8 mouse cellular contexts compared by ENCODE assay signal in the genomic region with DNA sequence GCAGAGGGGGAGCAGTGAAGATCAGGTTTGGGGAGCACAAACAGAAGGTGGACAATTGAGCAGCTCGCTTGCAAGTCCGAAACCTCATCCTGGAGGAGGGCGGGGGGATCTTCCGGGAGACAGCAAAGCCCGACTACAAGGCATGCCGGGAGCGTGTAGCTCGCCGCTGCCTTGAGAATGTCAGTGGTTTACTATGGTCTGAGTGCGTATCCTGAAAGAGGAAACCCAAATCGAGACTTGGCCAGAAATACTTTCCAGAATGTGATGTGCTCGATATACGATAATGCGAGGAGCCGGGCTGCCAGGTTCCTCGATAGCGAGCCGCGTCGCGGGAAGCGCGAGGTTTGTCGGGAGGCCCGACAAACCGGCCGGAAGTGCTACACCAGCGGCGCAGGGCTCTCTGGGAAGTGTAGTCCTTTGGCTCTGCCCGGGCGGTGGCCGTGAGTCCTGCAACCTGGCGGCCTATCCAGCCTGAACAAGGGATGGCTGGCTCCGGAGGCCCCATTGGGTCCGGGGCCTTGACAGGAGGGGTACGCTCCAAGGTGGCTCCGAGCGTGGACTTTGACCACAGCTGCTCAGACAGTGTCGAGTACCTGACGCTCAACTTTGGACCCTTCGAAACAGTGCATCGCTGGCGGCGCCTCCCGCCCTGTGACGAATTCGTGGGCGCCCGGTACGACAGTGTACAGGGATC. TPM values are rescaled to one million over a fixed set of nuclear protein-coding genes. Genes with fewer than 3 reads are reported as not detected.
DNase-seq lines count a peak whose midpoint lies in the region; ATAC-seq and TF ChIP-seq lines count a peak whose summit lies in the region.

A gene (plus strand): TSS at position 143 of the 694 bp plus-strand sequence.

- H3K27me3 ChIP-seq in E14TG2a.4 (ENCODE audit: insufficient read depth, low read length), result peaks cover 7% of the 10 kb centered on the region; the same call in 1 of the 2 replicates
- H3K27me3 ChIP-seq in forebrain, embryonic 13.5 days, result 0 out of 2 replicates have a peak, but pooled peaks cover 3% of the 10 kb centered on the region
- no peaks in the 10 kb centered on the region for H3K27me3 ChIP-seq in liver, postnatal 0 days (ENCODE audit: insufficient read depth, low read length)
- H3K27me3 ChIP-seq in neural tube, embryonic 14.5 days (ENCODE audit: control insufficient read depth, insufficient read depth, low read length), result no peaks in the 10 kb centered on the region

- peak; percentile 98 for ATAC-seq in forebrain, embryonic 13.5 days
- peak; percentile 96 for ATAC-seq in liver, postnatal 0 days
- peak; percentile 98 for ATAC-seq in neural tube, embryonic 14.5 days (ENCODE audit: low read depth)

- peaks cover 36% of the 10 kb centered on the region for H3K4me1 ChIP-seq in E14TG2a.4 (replicated peaks; ENCODE audit: low read depth, low read length)
- peaks cover 18% of the 10 kb centered on the region for H3K4me1 ChIP-seq in forebrain, embryonic 13.5 days
- H3K4me1 ChIP-seq in liver, postnatal 0 days (ENCODE audit: insufficient read depth), result peaks cover 28% of the 10 kb centered on the region
- peaks cover 10% of the 10 kb centered on the region for H3K4me1 ChIP-seq in neural tube, embryonic 14.5 days (ENCODE audit: control insufficient read depth, insufficient read depth, low read length)

- no peak for TF ChIP-seq EP300 in liver, postnatal 0 days (IDR thresholded peaks at IDR 0.05; ENCODE audit: low read depth)

- peak within 1 kb of the TSS; percentile 83 for H3K27ac ChIP-seq in forebrain, embryonic 13.5 days
- peak within 1 kb of the TSS; percentile 82 for H3K27ac ChIP-seq in liver, postnatal 0 days (ENCODE audit: low read depth)
- peak within 1 kb of the TSS; percentile 89 for H3K27ac ChIP-seq in neural tube, embryonic 14.5 days (ENCODE audit: low read depth, low read length)

- peak; percentile 88 for DNase-seq in c-Kit-positive CD71-positive TER-119-positive erythroid progenitor cells, embryonic 14.5 days (ENCODE audit: low spot score)
- DNase-seq in heart, postnatal 10 days, result peak; percentile 94
- peak; percentile 80 for DNase-seq in large intestine, adult 2 months (ENCODE audit: low read depth, low spot score)
- DNase-seq in liver, postnatal 0 days, result peak; percentile 92
- peak; percentile 90 for DNase-seq in testis, postnatal 10 days (ENCODE audit: low spot score)

- H3K36me3 ChIP-seq in E14TG2a.4 (ENCODE audit: insufficient read depth, low read length), result peaks cover 32% of the 10 kb centered on the region
- H3K36me3 ChIP-seq in forebrain, embryonic 13.5 days (ENCODE audit: poor library complexity, severe bottlenecking), result peaks cover 24% of the 10 kb centered on the region
- H3K36me3 ChIP-seq in liver, postnatal 0 days (replicated peaks; ENCODE audit: insufficient read depth, low read length), result peaks cover 20% of the 10 kb centered on the region
- peaks cover 18% of the 10 kb centered on the region; the same call in 1 of the 2 replicates for H3K36me3 ChIP-seq in neural tube, embryonic 14.5 days (ENCODE audit: control insufficient read depth, insufficient read depth, low read length)

- H3K4me3 ChIP-seq in E14TG2a.4 (replicated peaks; ENCODE audit: low read length), result peak within 1 kb of the TSS; percentile 90
- peak within 1 kb of the TSS; percentile 66 for H3K4me3 ChIP-seq in forebrain, embryonic 13.5 days
- H3K4me3 ChIP-seq in liver, postnatal 0 days (ENCODE audit: low read depth, low read length), result peak within 1 kb of the TSS; percentile 84
- peak within 1 kb of the TSS; percentile 74 for H3K4me3 ChIP-seq in neural tube, embryonic 14.5 days (ENCODE audit: low read depth, low read length)

- TF ChIP-seq CTCF in E14TG2a.4 (conservative IDR thresholded peaks at IDR 0.05; ENCODE audit: low read length), result no peak
- TF ChIP-seq CTCF in liver, postnatal 0 days (IDR thresholded peaks at IDR 0.05; ENCODE audit: low read depth), result 0 out of 2 replicates have a peak, but pooled peaks have one; percentile 1

- intact Hi-C loops in heart, postnatal 10 days (cut with DNase I), result loop anchor here (1.0 to 5.0 kb wide), 3 partner anchors 22 to 106 kb away; a partner anchor contains a TSS

- H3K4me2 ChIP-seq in forebrain, embryonic 13.5 days, result peak within 1 kb of the TSS; percentile 83
- H3K4me2 ChIP-seq in liver, postnatal 0 days (ENCODE audit: low read depth, low read length), result peak within 1 kb of the TSS; percentile 94
- peak within 1 kb of the TSS; percentile 79 for H3K4me2 ChIP-seq in neural tube, embryonic 14.5 days (ENCODE audit: low read depth, low read length)

- WGBS in forebrain, embryonic 13.5 days, result under 1% methylated on average over 50 of the region's 50 CpGs
- WGBS in large intestine, adult 2 months, result under 1% methylated on average over 50 of the region's 50 CpGs
- WGBS in liver, postnatal 0 days (ENCODE audit: insufficient replicate concordance), result under 1% methylated on average over 50 of the region's 50 CpGs
- under 1% methylated on average over 50 of the region's 50 CpGs for WGBS in neural tube, embryonic 14.5 days

- peak within 1 kb of the TSS; percentile 85 for H3K9ac ChIP-seq in forebrain, embryonic 13.5 days
- H3K9ac ChIP-seq in liver, postnatal 0 days (replicated peaks), result peak within 1 kb of the TSS; percentile 67
- H3K9ac ChIP-seq in neural tube, embryonic 14.5 days (replicated peaks; ENCODE audit: low read depth, low read length), result peak within 1 kb of the TSS; percentile 84

- H3K9me3 ChIP-seq in E14TG2a.4 (ENCODE audit: low read length), result no peaks in the 10 kb centered on the region
- no peaks in the 10 kb centered on the region for H3K9me3 ChIP-seq in forebrain, embryonic 13.5 days (replicated peaks)
- H3K9me3 ChIP-seq in liver, postnatal 0 days (ENCODE audit: low read length), result no peaks in the 10 kb centered on the region
- no peaks in the 10 kb centered on the region for H3K9me3 ChIP-seq in neural tube, embryonic 14.5 days (ENCODE audit: control insufficient read depth, low read length)

RNA-seq across cellular contexts. Expression of the gene that starts here (rescaled TPM):
- polyA plus RNA-seq in forebrain, embryonic 13.5 days (2015; fragmentation: Nextera tagmentation; extraction: Ambion mirVana), result 102 and 110 TPM in 2 replicates
- total RNA-seq in heart, postnatal 10 days (2021), result 10 to 100 TPM; 38.0 to 41.8 TPM
- polyA plus RNA-seq in large intestine, adult 2 months (2012; rRNA removed), result 137 and 160 TPM in 2 replicates
- polyA plus RNA-seq in liver, postnatal 0 days (2015; fragmentation: Nextera tagmentation; extraction: Ambion mirVana), result 16.8 and 18.7 TPM in 2 replicates
- polyA plus RNA-seq in neural tube, embryonic 14.5 days (2014; fragmentation: Nextera tagmentation; extraction: Ambion mirVana), result 113 and 132 TPM in 2 replicates

Comparison
In these comparisons a context has a peak if more than half of its experiments do, and no peak if none do; other contexts are left out.
1. Peak in every context shown above with its lines: DNase-seq, ATAC-seq, H3K4me3 ChIP-seq and H3K27ac ChIP-seq.